Mouse (Mus musculus) adrenal gland (tissue): ENCODE measurements around the gene Zbtb8os.

ENCODE experiments used
- intact Hi-C: fragments of 180-260 bp; cut with DNase I; formaldehyde crosslinking; loops from one replicate; pipeline ENCODE4 v1.15.1; 2025
- long read RNA-seq, 2 experiments: library from polyadenylated mRNA; unstranded; transcript quantifications; one replicate each; pipeline ENCODE4 v2.0.0; 2020; ENCODE audit warnings: borderline replicate concordance in 1 of 2; ENCODE audit not compliant: insufficient replicate concordance in 1 of 2

Zbtb8os gene
- long read RNA-seq, experiment 1, transcript Zbtb8os-204 (7 exons, 3,833 nt): major isoform, 45 of 46 reads
- long read RNA-seq, experiment 1, partial matches to known transcripts: 0 of 46 reads
- long read RNA-seq, experiment 1, other reads (novel, unspliced or antisense): 1 of 46 reads
- long read RNA-seq, experiment 2, transcript Zbtb8os-204 (7 exons, 3,833 nt): major isoform, 31 of 32 reads
- long read RNA-seq, experiment 2, partial matches to known transcripts: 0 of 32 reads
- long read RNA-seq, experiment 2, other reads (novel, unspliced or antisense): 1 of 32 reads

- intact Hi-C loops: loop anchor here (5.0 kb wide), 1 partner anchor 42 kb away; the partner anchor contains the start of gene Zbtb8a
Observed at GRCm38 (mm10) chr4:129335216-129336074, at the start of gene Zbtb8os, which contains the start of gene Rbbp4. Gene Zbtb8os, plus strand, starts transcription at chr4:129335695. Gene Rbbp4, minus strand, starts transcription at chr4:129335370.

DNA sequence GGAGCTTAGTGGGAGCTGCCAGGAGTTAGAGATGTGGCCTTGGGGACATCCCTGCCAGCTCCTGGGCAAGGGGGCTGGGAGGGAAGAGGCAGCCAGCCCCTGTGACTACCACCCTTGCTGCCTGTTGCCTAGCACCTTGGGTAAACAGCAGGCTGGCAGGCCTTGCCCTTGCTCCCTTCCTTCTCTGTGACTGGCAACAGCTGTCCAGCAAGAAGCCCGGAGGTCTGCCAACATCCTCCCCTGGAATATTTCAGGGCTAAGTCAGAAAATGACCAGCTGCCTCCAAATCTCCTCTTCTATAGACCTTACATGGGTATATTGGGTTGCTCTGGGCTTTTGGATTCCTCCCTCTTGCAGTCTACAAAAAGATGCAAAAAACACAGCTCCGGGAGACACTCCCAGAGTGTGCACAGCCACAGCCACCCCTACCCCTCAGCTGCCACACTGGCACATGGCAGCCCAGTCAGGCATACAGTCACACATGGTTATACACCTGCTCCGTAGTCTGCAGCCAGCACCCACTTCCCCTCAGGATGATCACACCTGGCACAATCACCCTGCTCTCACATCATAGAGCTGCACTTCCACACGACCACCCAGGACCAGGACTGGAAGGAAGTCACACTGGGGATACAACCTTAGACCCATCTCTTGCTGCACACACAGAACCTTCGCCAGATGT is 49.4 kb upstream of the Zbtb8os start:
- intact Hi-C loops: no loop called here

DNA sequence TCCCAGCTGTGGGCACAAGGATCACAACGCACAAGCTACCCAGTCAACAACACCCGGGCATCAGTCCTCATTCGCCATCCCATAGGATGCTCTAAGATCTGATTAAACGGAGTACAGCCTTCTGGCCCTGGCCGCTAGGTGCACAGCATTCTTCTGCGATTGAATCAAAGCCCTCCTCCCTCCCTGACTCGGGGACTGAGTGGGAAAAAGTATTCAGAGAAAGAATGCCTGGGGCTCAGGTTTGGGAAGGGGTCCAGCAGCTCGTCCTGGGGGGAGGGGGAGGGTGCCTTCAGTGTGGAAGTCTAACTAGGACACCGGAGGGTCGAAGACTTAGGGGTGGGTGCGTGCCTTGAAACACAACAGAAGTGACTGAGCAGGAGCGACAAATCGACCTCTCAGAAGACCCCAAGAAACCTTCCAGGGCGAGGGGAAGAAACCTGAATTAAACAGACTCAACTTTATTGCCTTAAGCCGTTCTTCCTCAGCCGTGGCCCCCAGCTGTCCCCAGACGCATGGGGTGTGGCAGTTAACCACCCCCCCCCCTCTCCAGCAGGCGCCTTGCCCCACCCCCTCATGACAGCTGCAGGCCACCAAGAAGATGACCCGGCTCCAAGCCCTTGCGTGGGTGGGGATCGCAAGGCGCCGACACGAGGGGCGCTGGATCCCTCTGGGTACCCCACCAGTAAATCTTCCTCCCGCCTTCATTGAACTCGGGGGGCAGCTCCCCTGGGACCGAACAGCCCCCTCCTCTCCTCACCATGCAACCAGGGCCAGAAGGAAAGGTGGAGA is 48.6 kb upstream of the Zbtb8os start:
- intact Hi-C loops: no loop called here

DNA sequence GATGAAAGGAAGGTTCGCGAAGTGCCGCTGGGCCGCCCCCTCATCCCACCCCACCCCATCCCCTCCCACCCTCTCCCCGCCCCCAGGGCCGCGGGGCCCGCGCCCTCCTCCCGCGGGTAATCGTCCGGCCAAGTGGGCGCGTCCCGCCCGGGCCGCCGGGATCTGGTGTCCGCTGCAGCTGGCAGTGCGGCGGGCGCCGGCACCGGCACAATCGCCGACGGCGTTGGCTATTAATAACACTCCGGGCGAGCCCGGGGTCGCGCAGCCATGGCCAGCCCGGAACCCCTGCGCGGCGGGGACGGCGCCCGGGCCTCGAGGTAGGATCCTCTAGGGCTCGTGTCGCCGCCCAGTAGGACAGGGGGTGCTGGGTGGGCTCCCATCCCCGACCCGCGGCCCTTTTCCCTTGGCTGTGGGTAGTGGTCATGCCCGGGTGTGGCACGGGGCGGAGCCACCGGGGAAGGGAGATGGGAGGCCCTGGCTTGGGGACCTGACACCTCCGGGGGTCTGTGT is 48.0 kb upstream of the Zbtb8os start, which contains the start of gene Sync:
Gene Sync, plus strand, starts transcription at position 146 of the 510 bp plus-strand sequence.
- intact Hi-C loops: no loop called here

- intact Hi-C loops: no loop called here
Observed at GRCm38 (mm10) chr4:129288067-129288466, 47.4 kb upstream of the Zbtb8os start.

- intact Hi-C loops: no loop called here
Observed at GRCm38 (mm10) chr4:129289671-129290070, 45.8 kb upstream of the Zbtb8os start.

DNA sequence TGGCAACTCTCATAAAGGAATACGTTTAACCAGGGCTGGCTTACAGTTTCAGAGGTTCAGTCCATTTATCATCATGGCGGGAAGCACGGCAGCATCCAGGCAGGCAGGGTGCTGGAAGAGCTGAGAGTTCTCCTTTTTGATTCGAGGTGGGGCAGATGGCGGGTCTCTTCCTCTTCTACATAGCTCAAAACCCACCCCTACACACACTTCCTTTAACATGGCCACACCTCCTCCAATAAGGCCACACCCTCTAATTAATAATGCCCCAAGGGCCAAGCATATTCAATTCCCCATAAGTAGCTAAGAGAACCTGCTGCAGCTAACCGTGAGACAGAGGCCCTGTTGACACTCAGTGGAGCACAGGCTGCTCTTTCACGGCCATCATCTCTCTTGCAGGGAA is 42.7 kb upstream of the Zbtb8os start:
- intact Hi-C loops: no loop called here

DNA sequence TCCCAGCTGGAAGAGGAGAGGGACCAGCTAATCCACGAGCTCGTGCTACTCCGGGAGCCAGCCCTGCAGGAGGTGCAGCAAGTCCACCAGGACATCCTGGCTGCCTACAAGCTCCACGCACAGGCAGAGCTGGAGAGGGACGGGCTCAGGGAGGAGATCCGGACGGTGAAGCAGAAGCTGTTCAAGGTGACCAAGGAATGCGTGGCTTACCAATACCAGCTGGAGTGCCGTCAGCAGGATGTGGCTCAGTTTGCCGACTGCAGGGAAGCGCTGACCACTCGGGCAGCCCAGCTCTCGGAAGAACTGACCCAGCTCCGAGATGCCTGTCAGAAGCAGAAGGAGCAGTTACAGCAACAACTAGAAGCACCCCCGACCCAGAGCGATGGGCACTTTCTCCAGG is 41.8 kb upstream of the Zbtb8os start:
- intact Hi-C loops: no loop called here

- intact Hi-C loops: no loop called here
Observed at GRCm38 (mm10) chr4:129295188-129295587, 40.3 kb upstream of the Zbtb8os start.

GRCm38 (mm10) chr4:129296066-129296465 is 39.4 kb upstream of the Zbtb8os start:
- intact Hi-C loops: no loop called here

GRCm38 (mm10) chr4:129297724-129298123 is 37.8 kb upstream of the Zbtb8os start:
- intact Hi-C loops: no loop called here

DNA sequence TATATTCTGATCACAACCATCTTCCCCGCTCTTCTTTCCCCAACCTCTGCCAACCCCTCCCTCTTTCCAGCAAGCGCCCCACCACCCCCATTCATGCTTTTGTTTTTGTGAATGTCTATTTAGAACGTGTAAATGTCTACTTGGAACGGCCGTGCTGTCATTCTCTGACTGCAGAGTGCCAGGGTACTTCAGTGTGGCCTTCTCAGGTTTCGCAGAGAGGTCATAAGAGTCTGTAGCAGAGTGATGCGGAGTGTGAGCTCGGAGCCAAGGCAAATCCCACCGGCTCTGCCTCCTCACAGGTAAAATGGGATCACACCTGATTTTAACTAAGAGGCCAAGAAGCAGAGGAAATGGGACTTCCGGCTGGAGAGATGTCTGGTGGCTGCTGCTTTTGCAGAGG is 36.4 kb upstream of the Zbtb8os start:
- intact Hi-C loops: no loop called here

- intact Hi-C loops: no loop called here
Observed at GRCm38 (mm10) chr4:129303401-129303800, 32.1 kb upstream of the Zbtb8os start.

GRCm38 (mm10) chr4:129303816-129304215 is 31.7 kb upstream of the Zbtb8os start:
- intact Hi-C loops: no loop called here

DNA sequence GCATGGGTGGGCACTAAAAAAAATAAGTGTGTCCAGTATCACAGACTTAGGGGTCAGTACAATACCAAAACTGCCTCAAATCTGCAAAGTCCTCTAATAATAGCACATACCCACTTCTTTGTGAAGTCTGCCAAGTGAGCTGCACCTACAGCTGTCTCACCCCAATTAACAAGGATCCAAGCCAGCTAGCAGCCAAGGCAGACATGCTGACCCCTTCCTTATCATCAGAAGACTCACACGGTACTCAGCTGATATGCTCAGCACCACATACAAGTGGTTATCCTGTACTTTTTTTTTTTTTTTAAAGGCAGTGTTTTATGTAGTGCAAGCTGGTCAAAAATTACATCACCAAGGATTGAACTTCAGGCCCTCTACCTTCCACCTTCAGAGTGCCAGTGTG is 31.2 kb upstream of the Zbtb8os start:
- intact Hi-C loops: no loop called here

GRCm38 (mm10) chr4:129307936-129308335 is 27.6 kb upstream of the Zbtb8os start:
- intact Hi-C loops: no loop called here

GRCm38 (mm10) chr4:129313886-129314285 is 21.6 kb upstream of the Zbtb8os start:
- intact Hi-C loops: no loop called here

- intact Hi-C loops: no loop called here
Observed at GRCm38 (mm10) chr4:129320876-129321275, 14.6 kb upstream of the Zbtb8os start.

DNA sequence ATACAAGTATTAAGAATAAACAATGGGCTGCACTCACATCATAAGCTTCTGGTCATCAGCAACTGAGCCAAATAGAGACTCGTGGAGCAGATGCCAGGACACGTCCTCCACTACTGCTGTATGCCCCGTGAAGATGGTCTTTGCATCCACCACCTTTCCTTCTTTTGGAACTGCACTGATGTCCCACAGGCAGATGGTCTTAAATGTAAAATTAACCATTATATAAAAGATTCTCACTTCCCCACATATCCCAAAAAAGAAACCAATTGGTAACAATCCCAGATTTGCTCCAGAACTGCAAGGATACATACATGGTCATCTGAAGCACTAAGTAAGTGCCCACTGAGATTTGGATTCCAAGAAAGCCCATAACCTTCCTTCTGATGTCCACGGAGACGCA is 13.5 kb upstream of the Zbtb8os start:
- intact Hi-C loops: no loop called here

GRCm38 (mm10) chr4:129323491-129323890 is 12.0 kb upstream of the Zbtb8os start:
- intact Hi-C loops: no loop called here

DNA sequence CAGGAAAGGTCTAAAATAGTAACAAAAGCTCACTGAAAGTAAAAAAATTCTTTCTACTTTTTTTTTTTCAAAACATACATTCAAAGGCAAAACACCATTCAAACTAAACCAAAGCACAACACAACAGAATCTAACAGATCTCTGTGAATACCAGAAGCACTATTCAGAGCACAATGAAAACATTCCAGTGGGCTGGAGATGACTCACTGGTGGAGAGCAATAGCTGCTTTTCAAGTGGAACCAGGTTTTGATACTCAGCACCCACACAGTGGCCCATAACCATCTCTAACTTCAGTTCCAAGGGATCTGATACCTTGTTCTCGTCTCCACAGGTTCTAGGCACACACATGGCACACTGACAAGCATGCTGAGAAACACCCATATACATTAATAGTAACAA is 10.7 kb upstream of the Zbtb8os start:
- intact Hi-C loops: no loop called here
